Mouse (Mus musculus) CH12F3 (cell line): ENCODE data around the gene Bend5.

ENCODE experiments used
- in situ Hi-C: fragments of 300-500 bp; cut with MboI; formaldehyde crosslinking; loops from 2 replicates; pipeline ENCODE4 v1.14.3; 2020; ENCODE audit warnings: low sequenced_read_pairs

Gene Bend5

DNA sequence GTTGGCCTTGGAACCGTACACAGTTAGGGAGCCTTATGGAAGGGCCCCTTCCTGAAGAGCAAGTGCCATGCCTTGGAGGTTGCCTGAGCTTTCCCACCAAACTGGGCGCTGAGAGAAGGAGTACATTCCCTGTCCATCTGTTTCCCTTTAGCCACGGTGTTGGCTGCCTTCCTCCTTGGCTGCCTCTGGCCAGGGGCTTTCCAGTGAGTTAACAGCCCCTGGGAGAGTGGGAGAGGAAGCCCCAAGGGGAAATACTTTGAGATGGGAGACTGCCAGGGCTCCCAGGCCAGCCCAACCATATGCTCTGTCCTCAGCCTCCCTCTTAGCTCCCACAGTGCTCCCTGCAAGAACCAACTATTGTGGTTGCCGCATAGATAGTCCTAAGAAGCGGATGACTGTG, 70.4 kb downstream of the Bend5 start:
- in situ Hi-C loops: no loop called here

- in situ Hi-C loops: no loop called here
Measured at GRCm38 (mm10) chr4:111486187-111486586, 71.4 kb downstream of the Bend5 start.

GRCm38 (mm10) chr4:111487233-111487843, 72.5 kb downstream of the Bend5 start:
- in situ Hi-C loops: no loop called here

GRCm38 (mm10) chr4:111493750-111494404, 79.1 kb downstream of the Bend5 start:
- in situ Hi-C loops: no loop called here

DNA sequence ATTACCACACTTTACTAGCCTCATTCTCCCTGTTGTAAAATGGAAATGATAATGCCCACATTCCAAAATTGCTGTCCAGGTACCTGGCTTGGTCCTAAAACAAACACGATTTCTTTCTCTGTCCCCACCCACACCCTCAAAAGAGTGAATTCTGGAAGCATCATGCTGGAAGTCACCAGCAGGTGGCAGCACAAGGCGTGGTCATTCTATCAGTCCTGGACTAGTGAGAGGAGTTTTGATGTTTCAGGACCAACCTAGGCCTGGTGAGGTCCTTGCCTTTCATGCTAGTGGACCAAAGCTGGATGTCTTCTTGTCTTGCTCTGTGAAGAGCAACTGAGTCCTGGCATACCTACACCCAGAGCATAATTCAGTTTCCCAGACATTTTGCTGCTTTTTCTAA, 81.1 kb downstream of the Bend5 start:
- in situ Hi-C loops: no loop called here

DNA sequence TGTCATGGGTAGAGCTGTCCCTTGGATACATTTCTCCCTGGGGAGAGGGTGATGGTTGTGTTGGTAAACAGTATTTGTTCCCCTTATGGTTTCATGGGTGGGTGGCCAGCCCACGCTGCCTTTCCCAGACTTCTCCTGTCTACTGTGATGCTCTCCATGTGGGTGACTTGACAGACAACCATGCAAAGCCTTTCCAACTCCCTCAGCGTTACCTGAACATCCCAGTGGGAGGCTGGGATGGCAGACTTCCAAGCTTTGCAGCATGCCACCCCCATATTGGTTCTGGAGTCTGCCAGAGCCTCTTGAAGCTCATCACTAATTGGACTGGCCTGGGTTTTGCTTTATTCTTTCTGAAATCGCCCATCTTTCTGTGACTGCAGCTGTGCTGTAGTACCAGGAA, 83.9 kb downstream of the Bend5 start:
- in situ Hi-C loops: no loop called here

DNA sequence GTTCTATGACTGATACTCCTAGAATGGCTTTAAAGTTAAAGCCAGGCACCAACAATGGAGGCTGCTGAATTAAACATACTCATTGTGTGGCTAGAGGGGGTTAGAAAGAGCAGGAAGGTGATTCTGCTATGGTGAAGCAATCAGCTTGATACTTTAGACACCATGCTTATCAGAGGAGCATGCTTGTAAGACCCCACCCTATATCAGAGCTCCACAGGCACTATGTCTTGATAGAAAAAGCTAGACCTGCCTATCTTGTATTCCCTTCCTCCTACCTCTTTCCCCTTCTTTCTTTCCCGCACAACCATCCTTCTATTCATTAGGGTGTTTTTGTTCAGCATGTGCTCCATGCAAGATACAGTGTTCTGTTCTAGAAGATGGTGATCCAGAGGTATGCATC, 86.6 kb downstream of the Bend5 start:
- in situ Hi-C loops: loop anchor here (25.0 kb wide), 1 partner anchor 189 kb away; no protein-coding TSS in a partner anchor

GRCm38 (mm10) chr4:111502965-111503727, 88.3 kb downstream of the Bend5 start:
- in situ Hi-C loops: loop anchor here (25.0 kb wide), 1 partner anchor 191 kb away; no protein-coding TSS in a partner anchor

- in situ Hi-C loops: loop anchor here (25.0 kb wide), 1 partner anchor 193 kb away; no protein-coding TSS in a partner anchor
Measured at GRCm38 (mm10) chr4:111504952-111505351, 90.1 kb downstream of the Bend5 start.
